Mouse (Mus musculus): ENCODE data around the gene St7.

- TF ChIP-seq CTCF (IDR thresholded peaks at IDR 0.05; ENCODE audit: borderline replicate concordance, insufficient read depth, low read length) = no peak
- TF ChIP-seq POLR2A (IDR thresholded peaks at IDR 0.05; ENCODE audit: low read depth, low read length) = no peak
Measured at GRCm38 (mm10) chr6:17938631-17939346, 246.1 kb downstream of the St7 start.

Data from embryonic fibroblast, embryonic 13.5 days (primary cell).